Mouse (Mus musculus): ENCODE data around the gene Cdkn2d. TPM values are rescaled to one million over a fixed set of nuclear protein-coding genes. Genes with fewer than 3 reads are reported as not detected.

The Cdkn2d gene
- total and polyA plus RNA-seq, 2 experiments from 2014 or later = 69.4 to 118 TPM

- Histone ChIP-seq H3K27me3 (ENCODE audit: insufficient read depth, low read length) (peaks cover 2% of the 10 kb centered on the region), H3K27ac (ENCODE audit: low read depth, low read length) (no peak overlapping the region), H3K9ac (no peak overlapping the region), H3K4me2 (ENCODE audit: low read depth) (no peak overlapping the region), H3K4me1 (ENCODE audit: insufficient read depth) (no peaks in the 10 kb centered on the region), H3K4me3 (ENCODE audit: low read depth, low read length) (no peak overlapping the region), H3K9me3 (ENCODE audit: low read length) (no peaks in the 10 kb centered on the region), H3K36me3 (ENCODE audit: insufficient read depth) (no peaks in the 10 kb centered on the region)
- DNase-seq (no peak), ATAC-seq (no peak)
- TF ChIP-seq CTCF (IDR thresholded peaks at IDR 0.05; ENCODE audit: low read depth) = no peak
Observed at GRCm38 (mm10) chr9:21254690-21255089, 36.5 kb downstream of the Cdkn2d start.

- Histone ChIP-seq H3K36me3 (ENCODE audit: insufficient read depth) (no peaks in the 10 kb centered on the region), H3K27me3 (ENCODE audit: insufficient read depth, low read length) (peaks cover 31% of the 10 kb centered on the region), H3K27ac (ENCODE audit: low read depth, low read length) (no peak overlapping the region), H3K4me2 (ENCODE audit: low read depth) (no peak overlapping the region), H3K9me3 (ENCODE audit: low read length) (no peaks in the 10 kb centered on the region), H3K4me3 (ENCODE audit: low read depth, low read length) (no peak overlapping the region), H3K9ac (no peak overlapping the region), H3K4me1 (ENCODE audit: insufficient read depth) (no peaks in the 10 kb centered on the region)
- DNase-seq (no peak), ATAC-seq (no peak)
- 76% methylated on average over 13 of the region's 13 CpGs for WGBS
- TF ChIP-seq CTCF (IDR thresholded peaks at IDR 0.05; ENCODE audit: low read depth) = no peak
Observed at GRCm38 (mm10) chr9:21251116-21251735, 40.0 kb downstream of the Cdkn2d start.

GRCm38 (mm10) chr9:21250509-21250908 is 40.7 kb downstream of the Cdkn2d start:
- no peaks in the 10 kb centered on the region for H3K4me1 ChIP-seq (ENCODE audit: insufficient read depth)
- no peaks in the 10 kb centered on the region for H3K36me3 ChIP-seq (ENCODE audit: insufficient read depth)
- ATAC-seq = no peak
- no peak overlapping the region for H3K4me2 ChIP-seq (ENCODE audit: low read depth)
- no peak overlapping the region for H3K27ac ChIP-seq (ENCODE audit: low read depth, low read length)
- H3K4me3 ChIP-seq (ENCODE audit: low read depth, low read length) = no peak overlapping the region
- H3K9me3 ChIP-seq (ENCODE audit: low read length) = no peaks in the 10 kb centered on the region
- WGBS = 36% methylated on average over 2 of the region's 2 CpGs
- TF ChIP-seq CTCF (IDR thresholded peaks at IDR 0.05; ENCODE audit: low read depth) = no peak
- H3K27me3 ChIP-seq (ENCODE audit: insufficient read depth, low read length) = peaks cover 38% of the 10 kb centered on the region
- H3K9ac ChIP-seq = no peak overlapping the region
- no peak for DNase-seq

GRCm38 (mm10) chr9:21249629-21250508 is 41.3 kb downstream of the Cdkn2d start:
- Histone ChIP-seq H3K36me3 (ENCODE audit: insufficient read depth) (no peaks in the 10 kb centered on the region), H3K4me2 (ENCODE audit: low read depth) (no peak overlapping the region), H3K9me3 (ENCODE audit: low read length) (no peaks in the 10 kb centered on the region), H3K4me3 (ENCODE audit: low read depth, low read length) (no peak overlapping the region), H3K4me1 (ENCODE audit: insufficient read depth) (no peaks in the 10 kb centered on the region), H3K27me3 (ENCODE audit: insufficient read depth, low read length) (peaks cover 44% of the 10 kb centered on the region), H3K27ac (ENCODE audit: low read depth, low read length) (no peak overlapping the region), H3K9ac (no peak overlapping the region)
- DNase-seq (no peak), ATAC-seq (no peak)
- TF ChIP-seq CTCF (IDR thresholded peaks at IDR 0.05; ENCODE audit: low read depth) = no peak
- 45% methylated on average over 17 of the region's 17 CpGs for WGBS

- no peak within 1 kb of the TSS for H3K9ac ChIP-seq
- TF ChIP-seq CTCF (IDR thresholded peaks at IDR 0.05; ENCODE audit: low read depth) = no peak
- no peaks in the 10 kb centered on the region for H3K4me1 ChIP-seq (ENCODE audit: insufficient read depth)
- ATAC-seq = no peak
- H3K27me3 ChIP-seq (ENCODE audit: insufficient read depth, low read length) = peaks cover 49% of the 10 kb centered on the region
- H3K27ac ChIP-seq (ENCODE audit: low read depth, low read length) = no peak within 1 kb of the TSS
- H3K9me3 ChIP-seq (ENCODE audit: low read length) = no peaks in the 10 kb centered on the region
- H3K4me2 ChIP-seq (ENCODE audit: low read depth) = no peak within 1 kb of the TSS
- DNase-seq = no peak
- WGBS = 2% methylated on average over 30 of the region's 30 CpGs
- no peaks in the 10 kb centered on the region for H3K36me3 ChIP-seq (ENCODE audit: insufficient read depth)
- no peak within 1 kb of the TSS for H3K4me3 ChIP-seq (ENCODE audit: low read depth, low read length)
Observed at GRCm38 (mm10) chr9:21248326-21248725, 42.9 kb downstream of the Cdkn2d start, which contains the start of gene S1pr5. Gene S1pr5 (minus strand): TSS chr9:21248443.

- no peak for ATAC-seq
- H3K27ac ChIP-seq (ENCODE audit: low read depth, low read length) = no peak overlapping the region
- WGBS = 77% methylated on average over 1 of the region's 1 CpGs
Observed at GRCm38 (mm10) chr9:21246342-21246741, 44.9 kb downstream of the Cdkn2d start.

GRCm38 (mm10) chr9:21245113-21245487 is 46.1 kb downstream of the Cdkn2d start:
- H3K4me1 ChIP-seq (ENCODE audit: insufficient read depth) = no peaks in the 10 kb centered on the region
- no peaks in the 10 kb centered on the region for H3K9me3 ChIP-seq (ENCODE audit: low read length)
- peak overlapping the region; percentile 77 for H3K4me2 ChIP-seq (ENCODE audit: low read depth)
- peak overlapping the region; percentile 62 for H3K9ac ChIP-seq
- H3K27me3 ChIP-seq (ENCODE audit: insufficient read depth, low read length) = peaks cover 52% of the 10 kb centered on the region
- H3K27ac ChIP-seq (ENCODE audit: low read depth, low read length) = no peak overlapping the region
- 2% methylated on average over 16 of the region's 16 CpGs for WGBS
- DNase-seq = no peak
- ATAC-seq = no peak
- TF ChIP-seq CTCF (IDR thresholded peaks at IDR 0.05; ENCODE audit: low read depth) = no peak
- H3K36me3 ChIP-seq (ENCODE audit: insufficient read depth) = no peaks in the 10 kb centered on the region
- H3K4me3 ChIP-seq (ENCODE audit: low read depth, low read length) = peak overlapping the region; percentile 49

More at GRCm38 (mm10) chr9:21246342-21246741, 44.9 kb downstream of the Cdkn2d start:
- H3K4me1 ChIP-seq (ENCODE audit: insufficient read depth) = no peaks in the 10 kb centered on the region
- no peak overlapping the region for H3K4me3 ChIP-seq (ENCODE audit: low read depth, low read length)
- TF ChIP-seq CTCF (IDR thresholded peaks at IDR 0.05; ENCODE audit: low read depth) = no peak
- no peak overlapping the region for H3K9ac ChIP-seq
- H3K9me3 ChIP-seq (ENCODE audit: low read length) = no peaks in the 10 kb centered on the region
- H3K27me3 ChIP-seq (ENCODE audit: insufficient read depth, low read length) = peaks cover 52% of the 10 kb centered on the region
- H3K4me2 ChIP-seq (ENCODE audit: low read depth) = no peak overlapping the region
- no peaks in the 10 kb centered on the region for H3K36me3 ChIP-seq (ENCODE audit: insufficient read depth)
- no peak for DNase-seq
